Mouse (Mus musculus) adrenal gland, adult 18-20 months (tissue): ENCODE measurements around the gene Tmtc2. TPM values are rescaled to one million over a fixed set of nuclear protein-coding genes. Genes with fewer than 3 reads are reported as not detected.

Experiments used
- DNase-seq, 2 experiments: peaks; one replicate each; pipeline ENCODE4 v3.0.0; 2021 to 2022; ENCODE audit warnings: low spot score in 2 of 2
- total RNA-seq, 2 experiments: library from RNA; stranded (reverse); gene quantifications; 1 replicate in 1 of 2; 2 replicates in 1 of 2; pipeline ENCODE4 v1.2.3; 2021

Gene Tmtc2
- total RNA-seq, 2 experiments from 2014 or later = 3.0 to 5.2 TPM

DNA sequence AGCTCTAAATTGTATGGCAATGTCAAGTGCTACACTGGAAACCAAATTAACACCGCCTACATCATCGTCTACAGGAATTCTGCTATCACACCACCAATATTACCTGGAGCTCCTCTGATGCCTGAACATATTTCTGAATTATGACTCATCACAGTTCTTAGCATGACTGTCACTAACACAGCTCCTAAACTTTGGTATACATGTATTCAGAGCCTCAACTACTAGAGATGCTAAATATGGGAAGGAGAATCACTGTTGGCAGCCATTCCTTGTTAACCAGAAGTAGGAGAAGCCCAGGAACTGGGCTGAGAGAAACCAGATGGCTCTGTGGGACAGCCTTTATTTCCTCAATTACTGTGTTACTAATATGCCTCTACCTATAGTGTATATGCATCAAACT is 382.2 kb downstream of the Tmtc2 start:
- DNase-seq = no peak

DNA sequence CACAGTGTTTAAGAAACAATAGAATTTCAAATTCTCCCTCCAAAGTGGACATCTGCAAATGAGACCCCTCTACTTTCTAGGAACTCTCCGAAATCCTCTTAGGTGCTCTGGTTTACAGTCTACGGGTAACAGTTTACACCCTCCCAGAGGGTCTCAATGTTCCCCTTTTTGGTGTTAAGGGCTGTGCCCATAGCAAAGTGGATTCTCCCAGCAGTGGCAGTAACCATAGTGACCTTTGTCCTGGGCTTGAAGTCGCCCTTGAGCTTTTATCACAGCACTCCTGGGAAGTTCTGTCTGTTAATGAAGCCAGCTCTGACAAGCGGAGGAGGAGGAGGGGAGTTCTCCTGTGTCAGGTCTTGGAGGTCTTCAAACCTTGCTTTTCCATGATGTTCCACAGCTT is 384.5 kb downstream of the Tmtc2 start:
- DNase-seq = no peak

- no peak for DNase-seq
Measured at GRCm38 (mm10) chr10:105186636-105187035, 387.6 kb downstream of the Tmtc2 start.

- DNase-seq = no peak
Measured at GRCm38 (mm10) chr10:105168443-105169102, 405.7 kb downstream of the Tmtc2 start.

- no peak for DNase-seq
Measured at GRCm38 (mm10) chr10:105165291-105165690, 409.0 kb downstream of the Tmtc2 start.

- no peak for DNase-seq
Measured at GRCm38 (mm10) chr10:105153789-105154188, 420.5 kb downstream of the Tmtc2 start.

DNA sequence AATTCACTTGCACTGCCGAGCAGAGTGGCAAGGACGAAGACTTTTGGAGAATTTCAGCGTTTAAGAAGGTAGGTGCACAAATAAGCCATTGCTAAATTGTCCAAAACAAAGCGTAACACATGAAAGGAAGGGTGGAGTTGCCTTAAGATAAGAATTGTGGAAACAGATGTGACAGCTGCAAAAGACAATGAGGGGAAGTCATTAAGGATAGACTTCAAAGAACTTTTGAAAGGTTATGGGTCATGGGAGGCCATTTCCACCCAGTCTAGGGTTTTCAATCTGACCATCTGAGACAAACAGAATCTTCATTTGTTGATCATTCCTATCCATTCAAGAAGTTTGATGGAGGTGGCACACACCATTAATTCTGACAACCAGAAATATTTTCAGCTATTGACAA is 429.9 kb downstream of the Tmtc2 start:
- no peak for DNase-seq

- no peak for DNase-seq
Measured at GRCm38 (mm10) chr10:105142201-105142600, 432.1 kb downstream of the Tmtc2 start.
